Mouse (Mus musculus): Measurements from ENCODE around the gene Selenom.

Gene Selenom

GRCm38 (mm10) chr11:3522285-3523000 is 8.0 kb downstream of the Selenom start:
- Histone ChIP-seq H3K36me3 (ENCODE audit: insufficient read depth, low read length) (peaks cover 89% of the 10 kb centered on the region), H3K4me1 (replicated peaks; ENCODE audit: low read depth, low read length) (peaks cover 45% of the 10 kb centered on the region), H3K27me3 (ENCODE audit: insufficient read depth, low read length) (peaks cover 35% of the 10 kb centered on the region), H3K4me3 (replicated peaks; ENCODE audit: low read length) (no peak overlapping the region), H3K9me3 (ENCODE audit: low read length) (no peaks in the 10 kb centered on the region)
- TF ChIP-seq POU5F1 (IDR thresholded peaks at IDR 0.05; ENCODE audit: borderline replicate concordance, low read length) = no peak
- no peak for TF ChIP-seq NANOG (IDR thresholded peaks at IDR 0.05; ENCODE audit: borderline replicate concordance, low read length)
- TF ChIP-seq CTCF (conservative IDR thresholded peaks at IDR 0.05; ENCODE audit: low read length) = no peak

GRCm38 (mm10) chr11:3523840-3524582 is 9.5 kb downstream of the Selenom start:
- H3K36me3 ChIP-seq (ENCODE audit: insufficient read depth, low read length) = peaks cover 95% of the 10 kb centered on the region
- H3K4me1 ChIP-seq (replicated peaks; ENCODE audit: low read depth, low read length) = peaks cover 45% of the 10 kb centered on the region
- H3K27me3 ChIP-seq (ENCODE audit: insufficient read depth, low read length) = peaks cover 19% of the 10 kb centered on the region
- H3K9me3 ChIP-seq (ENCODE audit: low read length) = no peaks in the 10 kb centered on the region
- TF ChIP-seq POU5F1 (IDR thresholded peaks at IDR 0.05; ENCODE audit: borderline replicate concordance, low read length) = no peak
- no peak for TF ChIP-seq CTCF (conservative IDR thresholded peaks at IDR 0.05; ENCODE audit: low read length)
- TF ChIP-seq NANOG (IDR thresholded peaks at IDR 0.05; ENCODE audit: borderline replicate concordance, low read length) = no peak
- no peak overlapping the region for H3K4me3 ChIP-seq (replicated peaks; ENCODE audit: low read length)

- H3K36me3 ChIP-seq (ENCODE audit: insufficient read depth, low read length) = peaks cover 95% of the 10 kb centered on the region
- H3K4me3 ChIP-seq (replicated peaks; ENCODE audit: low read length) = no peak overlapping the region
- no peak for TF ChIP-seq CTCF (conservative IDR thresholded peaks at IDR 0.05; ENCODE audit: low read length)
- TF ChIP-seq NANOG (IDR thresholded peaks at IDR 0.05; ENCODE audit: borderline replicate concordance, low read length) = no peak
- TF ChIP-seq POU5F1 (IDR thresholded peaks at IDR 0.05; ENCODE audit: borderline replicate concordance, low read length) = no peak
- H3K27me3 ChIP-seq (ENCODE audit: insufficient read depth, low read length) = peaks cover 4% of the 10 kb centered on the region; the same call in 1 of the 2 replicates
- H3K9me3 ChIP-seq (ENCODE audit: low read length) = no peaks in the 10 kb centered on the region
- peaks cover 56% of the 10 kb centered on the region for H3K4me1 ChIP-seq (replicated peaks; ENCODE audit: low read depth, low read length)
Measured at GRCm38 (mm10) chr11:3525560-3525959, 11.1 kb downstream of the Selenom start.

- Histone ChIP-seq H3K4me3 (replicated peaks; ENCODE audit: low read length) (no peak overlapping the region), H3K27me3 (ENCODE audit: insufficient read depth, low read length) (0 out of 2 replicates have a peak, but pooled peaks cover 4% of the 10 kb centered on the region), H3K36me3 (ENCODE audit: insufficient read depth, low read length) (peaks cover 95% of the 10 kb centered on the region), H3K4me1 (replicated peaks; ENCODE audit: low read depth, low read length) (peaks cover 56% of the 10 kb centered on the region), H3K9me3 (ENCODE audit: low read length) (no peaks in the 10 kb centered on the region)
- no peak for TF ChIP-seq POU5F1 (IDR thresholded peaks at IDR 0.05; ENCODE audit: borderline replicate concordance, low read length)
- TF ChIP-seq NANOG (IDR thresholded peaks at IDR 0.05; ENCODE audit: borderline replicate concordance, low read length) = no peak
- TF ChIP-seq CTCF (conservative IDR thresholded peaks at IDR 0.05; ENCODE audit: low read length) = no peak
Measured at GRCm38 (mm10) chr11:3526207-3526606, 11.7 kb downstream of the Selenom start.

DNA sequence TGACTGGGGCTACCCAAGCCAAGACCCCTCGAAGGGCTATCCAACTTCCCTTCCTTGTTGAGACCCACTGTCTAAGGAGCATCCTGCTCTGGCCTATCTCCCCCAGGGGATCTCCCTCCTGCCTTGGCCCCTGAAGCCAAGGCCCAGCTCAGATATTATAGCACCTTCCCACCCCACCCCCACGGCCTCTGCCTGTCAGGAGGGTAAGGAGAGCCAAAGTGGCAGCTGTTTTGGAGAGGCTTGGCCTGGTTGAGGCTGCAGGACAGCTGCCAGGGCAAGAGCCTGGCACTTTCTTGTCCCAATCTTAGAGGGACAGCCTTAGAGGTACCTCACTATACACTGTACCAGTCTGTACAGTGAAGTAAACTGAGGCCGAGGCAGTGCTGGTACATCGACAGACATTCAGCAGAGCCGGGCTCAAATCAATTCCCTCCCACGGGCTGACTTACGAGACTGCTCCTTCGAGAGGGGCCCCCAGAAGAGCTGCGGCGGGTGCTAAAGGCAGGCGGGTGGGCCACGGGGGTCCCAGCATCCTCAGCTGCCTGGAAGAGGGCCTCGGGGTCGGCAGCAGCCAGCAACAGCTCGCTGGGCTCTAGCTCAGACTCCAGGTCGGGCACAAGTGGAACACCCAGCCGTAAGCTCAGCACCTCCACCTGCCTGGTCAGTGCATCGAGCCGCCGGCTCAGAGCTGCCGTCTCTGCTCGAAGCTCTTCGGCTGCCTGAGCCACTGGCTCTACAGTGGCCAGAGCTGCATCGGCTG is 12.7 kb downstream of the Selenom start:
- TF ChIP-seq NANOG (IDR thresholded peaks at IDR 0.05; ENCODE audit: borderline replicate concordance, low read length) (no peak), POU5F1 (IDR thresholded peaks at IDR 0.05; ENCODE audit: borderline replicate concordance, low read length) (no peak), CTCF (conservative IDR thresholded peaks at IDR 0.05; ENCODE audit: low read length) (no peak)
- Histone ChIP-seq H3K27me3 (ENCODE audit: insufficient read depth, low read length) (no peaks in the 10 kb centered on the region), H3K4me1 (replicated peaks; ENCODE audit: low read depth, low read length) (peaks cover 54% of the 10 kb centered on the region), H3K36me3 (ENCODE audit: insufficient read depth, low read length) (peaks cover 93% of the 10 kb centered on the region), H3K4me3 (replicated peaks; ENCODE audit: low read length) (peak overlapping the region; percentile 60), H3K9me3 (ENCODE audit: low read length) (no peaks in the 10 kb centered on the region)

GRCm38 (mm10) chr11:3527766-3528165 is 13.3 kb downstream of the Selenom start:
- peaks cover 58% of the 10 kb centered on the region for H3K4me1 ChIP-seq (replicated peaks; ENCODE audit: low read depth, low read length)
- TF ChIP-seq CTCF (conservative IDR thresholded peaks at IDR 0.05; ENCODE audit: low read length) = no peak
- no peak for TF ChIP-seq NANOG (IDR thresholded peaks at IDR 0.05; ENCODE audit: borderline replicate concordance, low read length)
- TF ChIP-seq POU5F1 (IDR thresholded peaks at IDR 0.05; ENCODE audit: borderline replicate concordance, low read length) = no peak
- H3K9me3 ChIP-seq (ENCODE audit: low read length) = no peaks in the 10 kb centered on the region
- H3K36me3 ChIP-seq (ENCODE audit: insufficient read depth, low read length) = peaks cover 93% of the 10 kb centered on the region
- peak overlapping the region; percentile 60 for H3K4me3 ChIP-seq (replicated peaks; ENCODE audit: low read length)
- no peaks in the 10 kb centered on the region for H3K27me3 ChIP-seq (ENCODE audit: insufficient read depth, low read length)

DNA sequence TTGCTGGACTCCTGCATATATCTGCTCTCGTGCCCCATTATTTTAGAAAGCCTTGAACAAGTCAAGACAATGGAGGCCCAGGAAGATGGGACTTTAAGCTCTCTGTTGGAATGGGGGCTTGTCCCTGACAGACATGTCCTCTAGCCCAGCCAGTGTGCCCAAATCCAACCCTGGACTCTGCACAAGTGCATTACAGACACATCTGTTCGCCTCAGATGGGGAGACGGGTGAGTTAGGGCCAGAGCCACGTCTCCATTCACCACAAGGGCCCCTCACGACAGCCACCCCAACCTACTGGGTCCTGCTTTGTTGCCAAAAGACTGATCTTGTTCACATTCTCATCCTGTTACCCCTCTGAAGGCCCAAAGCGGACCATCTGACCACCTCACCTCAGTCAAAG is 13.7 kb downstream of the Selenom start:
- peaks cover 61% of the 10 kb centered on the region for H3K4me1 ChIP-seq (replicated peaks; ENCODE audit: low read depth, low read length)
- TF ChIP-seq POU5F1 (IDR thresholded peaks at IDR 0.05; ENCODE audit: borderline replicate concordance, low read length) = no peak
- no peak for TF ChIP-seq NANOG (IDR thresholded peaks at IDR 0.05; ENCODE audit: borderline replicate concordance, low read length)
- TF ChIP-seq CTCF (conservative IDR thresholded peaks at IDR 0.05; ENCODE audit: low read length) = no peak
- peaks cover 93% of the 10 kb centered on the region for H3K36me3 ChIP-seq (ENCODE audit: insufficient read depth, low read length)
- no peak overlapping the region for H3K4me3 ChIP-seq (replicated peaks; ENCODE audit: low read length)
- no peaks in the 10 kb centered on the region for H3K9me3 ChIP-seq (ENCODE audit: low read length)
- H3K27me3 ChIP-seq (ENCODE audit: insufficient read depth, low read length) = no peaks in the 10 kb centered on the region

Measured in E14TG2a.4 (cell line).